Mouse (Mus musculus) adrenal gland, postnatal 0 days (tissue): ENCODE results near the gene Gm21304. TPM values are rescaled to one million over a fixed set of nuclear protein-coding genes. Genes with fewer than 3 reads are reported as not detected.

Experiments
- polyA plus RNA-seq: library from polyadenylated mRNA; unstranded; fragments of >200 nt; fragmentation: Nextera tagmentation; extraction: Ambion mirVana; gene quantifications from 2 replicates; pipeline ENCODE4 v1.2.1, GENCODE M21; 2015

The Gm21304 gene
- polyA plus RNA-seq = not detected in 2 replicates

GRCm38 (mm10) chr10:104168215-104168614 lies at the start of gene Gm21304:
Gene Gm21304, plus strand, starts transcription at chr10:104168515.

GRCm38 (mm10) chr10:104142687-104143086 lies 25.6 kb upstream of the Gm21304 start, which contains the start of gene Gm21293:
Gene Gm21293, plus strand, starts transcription at chr10:104142987.

GRCm38 (mm10) chr10:104151197-104151596 lies 17.1 kb upstream of the Gm21304 start, which contains the start of gene Gm6763:
Gene Gm6763, plus strand, starts transcription at chr10:104151497.

GRCm38 (mm10) chr10:104159706-104160105 lies 8.6 kb upstream of the Gm21304 start, which contains the start of gene Gm8764:
Gene Gm8764, plus strand, starts transcription at chr10:104160006.

GRCm38 (mm10) chr10:104176724-104177123 lies 8.4 kb downstream of the Gm21304 start, which contains the start of gene Gm21312:
Gene Gm21312, plus strand, starts transcription at chr10:104177024.

GRCm38 (mm10) chr10:104185233-104185632 lies 16.9 kb downstream of the Gm21304 start, which contains the start of gene Gm20765:
Gene Gm20765, plus strand, starts transcription at chr10:104185533.

GRCm38 (mm10) chr10:104193742-104194141 lies 25.4 kb downstream of the Gm21304 start, which contains the start of gene Gm4340:
Gene Gm4340, plus strand, starts transcription at chr10:104194042.

Other genes starting within 250 kb of the Gm21304 start
- gene Gm21293, start 25.5 kb upstream of the Gm21304 start, polyA plus RNA-seq = not detected in 2 replicates
- gene Gm6763, start 17.0 kb upstream of the Gm21304 start, polyA plus RNA-seq = not detected in 2 replicates
- not detected in 2 replicates for gene Gm8764, start 8.5 kb upstream of the Gm21304 start, polyA plus RNA-seq
- not detected in 2 replicates for gene Gm21312, start 8.5 kb downstream of the Gm21304 start, polyA plus RNA-seq
- gene Gm20765, start 17.0 kb downstream of the Gm21304 start, polyA plus RNA-seq = not detected in 2 replicates
- not detected in 2 replicates for gene Gm4340, start 25.5 kb downstream of the Gm21304 start, polyA plus RNA-seq